Mouse (Mus musculus): Measurements from ENCODE around the gene Phf24. TPM values are rescaled to one million over a fixed set of nuclear protein-coding genes. Genes with fewer than 3 reads are reported as not detected.

Gene Phf24
- polyA plus RNA-seq, 1 experiment = not detected

- peak overlapping the region; percentile 42 for H3K4me3 ChIP-seq
- H3K79me2 ChIP-seq (ENCODE audit: control insufficient read depth, insufficient read depth) = peaks cover 7% of the 10 kb centered on the region
- H3K27me3 ChIP-seq (ENCODE audit: control insufficient read depth, insufficient read depth, insufficient read length) = no peaks in the 10 kb centered on the region
- no peak overlapping the region for H3ac ChIP-seq (ENCODE audit: control insufficient read depth, insufficient read length)
- no peaks in the 10 kb centered on the region for H3K36me3 ChIP-seq (ENCODE audit: control insufficient read depth, insufficient read depth)
- peak overlapping the region; percentile 85 for H3K4me2 ChIP-seq (ENCODE audit: low read depth)
- TF ChIP-seq POLR2AphosphoS2 (IDR thresholded peaks at IDR 0.05; ENCODE audit: insufficient read length, low read depth) = no peak
- TF ChIP-seq E2F4 (IDR thresholded peaks at IDR 0.05; ENCODE audit: insufficient read depth) = no peak
- TF ChIP-seq USF1 (IDR thresholded peaks at IDR 0.05; ENCODE audit: low read depth) = no peak
- no peak for TF ChIP-seq TCF12 (IDR thresholded peaks at IDR 0.05; ENCODE audit: insufficient read depth, poor library complexity, severe bottlenecking)
- TF ChIP-seq CEBPB (IDR thresholded peaks at IDR 0.05; ENCODE audit: insufficient read depth, poor library complexity, severe bottlenecking) = no peak
- no peak for TF ChIP-seq TCF3 (IDR thresholded peaks at IDR 0.05; ENCODE audit: insufficient read length, low read depth)
- no peak for TF ChIP-seq MAX (IDR thresholded peaks at IDR 0.05; ENCODE audit: low read depth)
- TF ChIP-seq POLR2A (IDR thresholded peaks at IDR 0.05; ENCODE audit: insufficient read length, low read depth) = no peak
- no peak for TF ChIP-seq SRF (IDR thresholded peaks at IDR 0.05; ENCODE audit: control insufficient read depth, insufficient read length, low read depth)
- no peak for TF ChIP-seq REST (IDR thresholded peaks at IDR 0.05; ENCODE audit: insufficient read depth, insufficient read length)
- TF ChIP-seq MYOD1 (IDR thresholded peaks at IDR 0.05; ENCODE audit: control insufficient read depth in 1 of 3, insufficient read length in 2 of 3, low read depth in 2 of 3) = no peak
- TF ChIP-seq MYOG (IDR thresholded peaks at IDR 0.05; ENCODE audit: control insufficient read depth in 1 of 3, insufficient read depth in 1 of 3, insufficient read length in 2 of 3, low read depth in 2 of 3) = no peak
These were observed 32.1 kb downstream of the Phf24 start for GRCm38 (mm10) chr4:42948527-42948926.

DNA sequence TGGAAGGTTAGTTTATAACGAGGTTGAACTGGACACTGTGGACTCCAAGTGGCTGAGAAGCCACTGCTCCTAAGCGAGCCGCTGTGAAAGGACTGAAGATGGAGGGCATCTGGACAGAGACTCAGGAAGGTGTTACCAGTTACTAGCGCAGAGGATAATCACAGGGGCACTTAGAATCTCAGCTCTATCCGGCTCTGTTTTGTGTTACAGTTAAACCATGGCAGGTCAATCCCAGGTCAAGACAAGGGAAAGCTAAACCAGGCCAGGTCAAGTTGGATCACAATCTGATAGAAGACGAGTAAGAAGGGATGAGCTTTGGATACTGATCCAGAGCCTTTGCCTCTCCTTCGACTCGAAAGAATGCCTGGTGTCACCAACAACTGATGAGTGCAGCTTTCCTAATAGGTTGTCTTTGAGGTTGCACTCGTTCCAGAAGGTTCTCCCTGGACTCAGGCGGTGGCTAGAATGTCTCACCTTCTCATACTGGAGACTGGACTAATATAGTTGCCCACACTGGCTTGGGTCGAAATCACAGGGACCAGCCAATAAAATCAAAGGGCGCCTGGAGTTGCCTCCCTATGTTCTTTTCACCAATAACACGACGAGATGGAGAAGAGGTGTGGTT lies 32.7 kb downstream of the Phf24 start:
- H3K4me3 ChIP-seq = peak overlapping the region; percentile 42
- H3K36me3 ChIP-seq (ENCODE audit: control insufficient read depth, insufficient read depth) = no peaks in the 10 kb centered on the region
- H3K27me3 ChIP-seq (ENCODE audit: control insufficient read depth, insufficient read depth, insufficient read length) = no peaks in the 10 kb centered on the region
- peak overlapping the region; percentile 85 for H3K4me2 ChIP-seq (ENCODE audit: low read depth)
- H3ac ChIP-seq (ENCODE audit: control insufficient read depth, insufficient read length) = no peak overlapping the region
- H3K79me2 ChIP-seq (ENCODE audit: control insufficient read depth, insufficient read depth) = peaks cover 7% of the 10 kb centered on the region
- TF ChIP-seq POLR2A (IDR thresholded peaks at IDR 0.05; ENCODE audit: insufficient read length, low read depth) = peak; percentile 38
- no peak for TF ChIP-seq MAX (IDR thresholded peaks at IDR 0.05; ENCODE audit: low read depth)

DNA sequence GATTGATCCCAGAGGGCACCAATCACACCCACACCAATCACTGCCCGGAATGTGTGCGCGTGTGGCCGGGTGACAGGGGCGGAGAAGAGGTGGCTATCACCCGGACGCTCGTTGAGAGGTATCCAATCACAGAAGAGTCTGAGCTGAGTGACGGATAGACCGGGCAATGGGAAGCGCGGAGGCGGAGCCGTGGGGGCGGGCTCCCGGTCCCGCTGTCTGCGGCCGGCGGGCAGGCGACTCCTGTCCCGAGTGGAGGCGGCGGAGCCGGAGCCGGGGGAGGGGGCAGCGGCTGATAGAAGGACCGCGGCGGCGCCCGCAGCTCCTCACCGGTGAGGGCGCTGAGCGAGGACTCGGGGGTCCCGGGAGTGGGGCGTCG lies 33.2 kb downstream of the Phf24 start, which contains the start of gene Dnajb5:
TSS of gene Dnajb5 (plus strand) at position 139 of the 376 bp plus-strand sequence.
- H3K36me3 ChIP-seq (ENCODE audit: control insufficient read depth, insufficient read depth) = no peaks in the 10 kb centered on the region
- H3K27me3 ChIP-seq (ENCODE audit: control insufficient read depth, insufficient read depth, insufficient read length) = no peaks in the 10 kb centered on the region
- H3ac ChIP-seq (ENCODE audit: control insufficient read depth, insufficient read length) = peak within 1 kb of the TSS; percentile 29
- peak within 1 kb of the TSS; percentile 42 for H3K4me3 ChIP-seq
- H3K4me2 ChIP-seq (ENCODE audit: low read depth) = peak within 1 kb of the TSS; percentile 85
- TF ChIP-seq TCF3 (IDR thresholded peaks at IDR 0.05; ENCODE audit: insufficient read length, low read depth) (no peak), CEBPB (IDR thresholded peaks at IDR 0.05; ENCODE audit: insufficient read depth, poor library complexity, severe bottlenecking) (no peak), POLR2A (IDR thresholded peaks at IDR 0.05; ENCODE audit: insufficient read length, low read depth) (peak; percentile 77), MAX (IDR thresholded peaks at IDR 0.05; ENCODE audit: low read depth) (no peak)
- peaks cover 7% of the 10 kb centered on the region for H3K79me2 ChIP-seq (ENCODE audit: control insufficient read depth, insufficient read depth)

GRCm38 (mm10) chr4:42950065-42950558 lies 33.7 kb downstream of the Phf24 start:
- no peaks in the 10 kb centered on the region for H3K27me3 ChIP-seq (ENCODE audit: control insufficient read depth, insufficient read depth, insufficient read length)
- peak overlapping the region; percentile 81 for H3K4me2 ChIP-seq (ENCODE audit: low read depth)
- peak overlapping the region; percentile 29 for H3ac ChIP-seq (ENCODE audit: control insufficient read depth, insufficient read length)
- H3K4me3 ChIP-seq = peak overlapping the region; percentile 42
- H3K79me2 ChIP-seq (ENCODE audit: control insufficient read depth, insufficient read depth) = peaks cover 7% of the 10 kb centered on the region
- H3K36me3 ChIP-seq (ENCODE audit: control insufficient read depth, insufficient read depth) = no peaks in the 10 kb centered on the region
- TF ChIP-seq POLR2A (IDR thresholded peaks at IDR 0.05; ENCODE audit: insufficient read length, low read depth) = peak; percentile 56
- no peak for TF ChIP-seq TCF12 (IDR thresholded peaks at IDR 0.05; ENCODE audit: insufficient read depth, poor library complexity, severe bottlenecking)
- no peak for TF ChIP-seq E2F4 (IDR thresholded peaks at IDR 0.05; ENCODE audit: insufficient read depth)
- TF ChIP-seq USF1 (IDR thresholded peaks at IDR 0.05; ENCODE audit: low read depth) = no peak
- TF ChIP-seq MYOD1 (IDR thresholded peaks at IDR 0.05; ENCODE audit: control insufficient read depth in 1 of 3, insufficient read length in 2 of 3, low read depth in 2 of 3) = peak in 2 of 3 experiments; percentile 64 to 76
- TF ChIP-seq TCF3 (IDR thresholded peaks at IDR 0.05; ENCODE audit: insufficient read length, low read depth) = peak; percentile 28
- no peak for TF ChIP-seq REST (IDR thresholded peaks at IDR 0.05; ENCODE audit: insufficient read depth, insufficient read length)
- TF ChIP-seq MAX (IDR thresholded peaks at IDR 0.05; ENCODE audit: low read depth) = no peak
- no peak for TF ChIP-seq SRF (IDR thresholded peaks at IDR 0.05; ENCODE audit: control insufficient read depth, insufficient read length, low read depth)
- peak; percentile 60 for TF ChIP-seq POLR2AphosphoS2 (IDR thresholded peaks at IDR 0.05; ENCODE audit: insufficient read length, low read depth)
- peak in 1 of 3 experiments; percentile 67 for TF ChIP-seq MYOG (IDR thresholded peaks at IDR 0.05; ENCODE audit: control insufficient read depth in 1 of 3, insufficient read depth in 1 of 3, insufficient read length in 2 of 3, low read depth in 2 of 3)

All from myocyte (in vitro differentiated cells).